Mouse (Mus musculus): Measurements from ENCODE around the gene Zfhx2.

Zfhx2 gene

GRCm38 (mm10) chr14:55092011-55092577 is at the start of gene Zfhx2:
Zfhx2 (minus strand) TSS chr14:55092324.
- DNase-seq (ENCODE audit: low read depth, low spot score), result peak; percentile 76

GRCm38 (mm10) chr14:55139313-55139712 is 47.2 kb upstream of the Zfhx2 start:
- no peak for DNase-seq (ENCODE audit: low read depth, low spot score)

- DNase-seq (ENCODE audit: low read depth, low spot score), result no peak
These were observed 43.6 kb upstream of the Zfhx2 start for GRCm38 (mm10) chr14:55135676-55136075.

DNA sequence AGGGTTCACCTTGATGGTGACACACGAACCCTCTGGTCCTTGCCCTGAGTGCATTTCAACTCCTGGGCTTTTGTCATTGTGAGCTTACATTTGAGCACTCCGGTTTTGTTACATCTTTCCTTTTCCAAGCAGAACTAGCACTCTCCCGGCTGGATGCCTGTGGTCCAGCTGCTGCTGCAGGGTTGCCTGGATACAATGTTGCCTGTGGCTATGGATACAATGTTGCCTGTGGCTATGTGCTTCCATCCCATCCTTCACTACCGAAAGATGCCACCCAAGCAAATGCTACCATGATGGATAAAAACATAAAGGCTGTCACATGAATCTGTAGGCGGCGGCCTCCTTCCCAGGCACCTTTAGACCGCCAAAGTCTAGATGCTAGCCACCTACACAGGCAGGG is 34.4 kb upstream of the Zfhx2 start:
- no peak for DNase-seq (ENCODE audit: low read depth, low spot score)

DNA sequence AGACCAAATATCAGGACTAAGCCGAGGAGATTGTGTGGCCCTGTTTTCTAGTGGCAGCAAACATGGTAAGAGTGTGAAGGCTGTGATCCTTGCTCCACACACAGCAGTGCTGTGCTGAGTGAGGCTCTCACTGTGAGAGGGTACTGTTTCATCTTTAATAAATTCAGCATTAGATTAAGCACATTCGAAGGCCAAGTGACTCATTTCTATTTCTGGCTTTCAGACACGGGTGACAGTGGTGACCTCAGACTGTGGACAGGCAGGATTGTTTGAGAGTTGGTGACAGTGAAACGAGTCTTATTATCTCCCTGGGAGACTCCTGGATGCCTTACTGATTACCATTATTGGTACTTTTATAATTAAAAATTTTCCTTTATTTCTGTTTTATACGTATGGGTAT is 33.6 kb upstream of the Zfhx2 start:
- no peak for DNase-seq (ENCODE audit: low read depth, low spot score)

- no peak for DNase-seq (ENCODE audit: low read depth, low spot score)
These were observed 30.2 kb upstream of the Zfhx2 start for GRCm38 (mm10) chr14:55122359-55122758.

DNA sequence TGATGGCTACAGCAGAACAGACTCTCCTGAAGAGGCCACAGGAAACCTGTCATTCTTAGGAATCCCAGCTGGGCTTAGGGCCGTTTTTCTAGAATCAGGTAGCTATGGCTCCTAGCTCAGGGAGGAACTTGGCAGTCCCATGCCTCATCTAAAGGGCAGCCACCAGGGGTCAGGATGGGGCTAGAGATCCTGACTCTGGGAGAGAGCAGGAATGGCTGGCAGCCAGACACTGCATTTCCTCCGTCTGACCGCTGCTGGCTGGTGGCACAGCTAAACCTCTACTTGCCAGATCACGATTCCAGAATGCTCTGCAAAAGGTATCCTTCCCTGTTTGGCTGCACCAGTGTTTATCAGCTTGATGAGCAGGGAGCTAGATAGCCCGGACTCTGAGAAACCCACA is 29.8 kb upstream of the Zfhx2 start:
- peak; percentile 79 for DNase-seq (ENCODE audit: low read depth, low spot score)

DNA sequence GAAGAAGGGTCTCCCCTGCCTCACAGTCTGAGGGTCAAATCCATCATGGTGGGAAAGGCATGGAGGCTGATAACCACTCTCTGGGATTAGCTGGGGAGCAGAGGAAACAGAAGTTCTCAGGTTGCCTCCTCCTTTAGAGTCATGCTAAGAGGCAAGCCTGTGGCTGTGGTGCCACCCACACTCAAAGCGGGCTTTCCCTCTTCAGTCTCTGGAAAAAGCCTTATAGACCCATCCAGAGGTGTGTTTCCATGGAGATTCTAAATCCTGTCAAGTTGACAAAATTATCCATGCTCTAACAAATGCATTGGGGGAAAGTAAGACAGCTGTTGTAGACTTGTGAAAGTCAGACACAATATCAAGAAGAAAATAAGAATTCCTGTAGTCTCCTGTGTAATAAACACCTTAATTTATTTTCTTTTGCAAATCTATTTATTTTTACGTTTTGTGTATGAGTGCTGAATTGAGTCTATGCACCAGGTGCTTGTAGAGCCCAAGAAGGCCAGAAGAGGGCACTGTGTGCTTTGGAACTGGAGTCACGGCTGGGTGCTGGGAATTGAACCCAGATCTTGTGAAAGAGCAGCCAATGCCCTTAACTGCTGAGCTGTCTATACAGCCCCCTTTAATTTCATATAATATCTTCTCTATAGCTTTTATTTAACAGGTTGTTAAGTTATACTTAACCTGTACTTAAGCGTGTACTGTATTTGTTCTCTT is 27.5 kb upstream of the Zfhx2 start:
- no peak for DNase-seq (ENCODE audit: low read depth, low spot score)

DNA sequence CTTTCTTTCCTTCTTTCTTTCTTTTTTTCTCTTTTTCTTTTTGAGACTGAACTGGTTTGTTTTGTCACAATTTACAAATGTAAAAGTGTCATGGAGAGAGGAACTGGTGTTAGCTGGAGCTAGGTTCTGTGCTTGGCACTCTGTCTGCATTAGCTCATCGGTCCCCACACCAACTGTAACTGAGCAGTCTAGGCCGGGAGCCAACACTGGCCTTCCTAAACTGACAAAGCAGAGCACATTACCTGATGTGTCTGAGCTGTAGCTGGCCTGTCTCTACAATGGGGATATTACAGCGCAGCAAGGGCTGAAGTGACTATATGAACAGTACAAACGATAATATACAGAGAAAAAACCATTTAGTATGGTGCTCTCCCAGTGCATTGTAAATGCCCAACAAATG is 26.7 kb upstream of the Zfhx2 start:
- no peak for DNase-seq (ENCODE audit: low read depth, low spot score)

DNA sequence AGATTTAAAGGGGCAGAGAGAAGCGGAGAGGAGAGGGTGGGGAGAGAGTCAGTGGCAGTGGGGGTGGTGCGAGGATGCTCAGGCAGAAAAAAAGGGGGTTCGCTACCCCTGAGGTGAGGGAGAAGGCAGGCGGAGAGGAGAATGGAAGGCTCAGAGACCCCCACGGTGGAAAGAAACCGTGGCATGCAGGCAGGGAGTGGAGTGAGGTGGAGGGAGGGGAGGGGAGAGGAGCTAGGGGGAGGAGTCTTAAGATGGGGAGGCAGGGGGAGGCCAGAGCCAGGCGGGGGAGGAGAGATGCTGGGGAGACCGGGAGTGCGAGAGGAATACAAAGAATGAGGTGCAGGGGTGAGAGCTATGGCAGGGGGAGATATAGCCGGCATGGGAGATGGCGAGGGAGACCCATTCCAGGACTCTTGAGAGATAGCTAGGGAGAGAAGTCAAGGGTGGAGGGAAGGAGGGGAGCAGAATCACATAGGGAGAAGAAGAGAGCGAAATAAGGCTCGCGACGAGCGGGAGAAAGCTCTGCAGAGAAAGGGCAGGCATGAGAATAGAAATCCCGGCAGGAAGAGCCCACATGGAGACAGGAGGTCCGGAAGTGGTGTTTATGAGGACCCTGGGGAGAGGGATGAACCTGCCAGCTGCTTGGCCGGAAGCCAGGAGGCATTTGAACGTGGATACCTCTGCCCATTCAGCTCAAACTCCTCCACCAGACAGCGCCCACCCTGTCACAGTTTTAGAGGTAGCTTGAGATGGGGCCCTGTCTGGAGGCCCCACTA is 24.5 kb upstream of the Zfhx2 start, which contains the start of gene Jph4:
Gene Jph4 (minus strand): TSS at position 511 of the 776 bp plus-strand sequence.
- DNase-seq (ENCODE audit: low read depth, low spot score), result no peak

GRCm38 (mm10) chr14:55115846-55116245 is 23.7 kb upstream of the Zfhx2 start:
- DNase-seq (ENCODE audit: low read depth, low spot score), result no peak

DNA sequence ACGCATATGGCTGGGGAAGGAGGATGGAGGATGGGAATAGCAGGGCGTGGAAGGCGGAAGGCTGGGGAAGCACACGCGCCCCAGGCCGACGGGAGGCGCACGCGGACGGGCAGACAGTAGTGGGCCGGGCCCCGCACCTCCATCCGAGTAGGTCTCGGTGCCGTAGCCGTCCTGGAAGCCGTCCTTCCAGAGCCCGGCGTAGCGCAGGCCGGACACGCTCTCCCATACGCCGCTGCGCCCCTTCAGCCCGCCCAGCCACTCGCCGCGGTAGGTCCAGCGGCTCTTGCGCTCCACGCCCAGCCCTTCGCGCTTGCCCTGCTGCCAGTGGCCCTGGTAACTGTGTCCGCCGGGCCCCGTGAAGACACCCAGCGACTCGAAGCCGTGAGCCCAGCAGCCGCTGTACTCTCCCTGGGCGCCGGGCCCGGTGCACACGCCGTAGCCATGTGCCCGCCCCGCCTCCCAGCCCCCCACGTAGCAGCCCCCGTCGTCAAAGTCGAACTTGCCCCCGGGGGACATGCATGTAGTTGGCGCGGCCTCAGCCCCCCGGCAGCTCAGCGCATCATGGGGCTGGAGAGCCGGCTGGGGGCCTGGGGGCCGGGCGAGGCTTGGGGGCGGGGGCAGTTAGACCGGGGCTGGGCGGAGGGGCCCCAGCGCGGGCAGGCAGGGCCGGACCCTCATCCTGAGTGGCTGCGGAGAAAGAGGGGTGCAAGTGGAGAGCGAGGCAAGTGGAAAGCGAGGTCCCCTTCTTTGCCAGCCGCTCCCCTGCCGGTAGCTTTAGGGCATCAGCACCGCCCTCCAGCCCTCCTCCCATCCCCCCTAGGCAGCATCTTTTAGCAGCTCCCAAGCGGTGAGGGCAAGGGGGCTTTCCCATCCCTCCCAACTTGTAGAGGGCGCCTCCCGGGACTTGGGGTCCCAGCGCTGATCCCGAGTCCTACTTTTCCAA is 22.9 kb upstream of the Zfhx2 start:
- DNase-seq (ENCODE audit: low read depth, low spot score), result no peak

- DNase-seq (ENCODE audit: low read depth, low spot score), result no peak
These were observed 22.0 kb upstream of the Zfhx2 start for GRCm38 (mm10) chr14:55113975-55114645.

GRCm38 (mm10) chr14:55113351-55113974 is 21.3 kb upstream of the Zfhx2 start:
- DNase-seq (ENCODE audit: low read depth, low spot score), result no peak

- DNase-seq (ENCODE audit: low read depth, low spot score), result no peak
These were observed 19.6 kb upstream of the Zfhx2 start for GRCm38 (mm10) chr14:55111720-55112119.

DNA sequence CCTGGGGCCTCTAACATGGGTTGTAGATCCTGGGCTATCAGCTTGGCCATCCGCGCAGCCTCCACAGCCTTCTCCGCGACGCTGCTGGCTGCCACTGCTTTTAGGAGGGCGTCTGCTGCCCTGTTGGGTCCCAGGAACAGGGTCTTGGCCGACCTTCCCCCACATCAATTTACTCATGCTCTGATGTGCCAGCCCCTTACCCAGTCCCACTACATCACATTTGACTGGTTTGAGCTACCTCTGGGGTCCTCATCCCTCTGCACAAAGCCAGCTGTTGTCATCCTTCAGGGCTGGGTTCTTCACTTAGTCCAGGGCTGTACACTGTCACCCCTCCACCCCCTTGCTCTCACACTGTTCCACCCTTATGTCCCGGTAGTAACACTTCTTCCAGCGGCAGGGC is 18.0 kb upstream of the Zfhx2 start:
- no peak for DNase-seq (ENCODE audit: low read depth, low spot score)

- no peak for DNase-seq (ENCODE audit: low read depth, low spot score)
These were observed 17.1 kb upstream of the Zfhx2 start for GRCm38 (mm10) chr14:55109048-55109873.

DNA sequence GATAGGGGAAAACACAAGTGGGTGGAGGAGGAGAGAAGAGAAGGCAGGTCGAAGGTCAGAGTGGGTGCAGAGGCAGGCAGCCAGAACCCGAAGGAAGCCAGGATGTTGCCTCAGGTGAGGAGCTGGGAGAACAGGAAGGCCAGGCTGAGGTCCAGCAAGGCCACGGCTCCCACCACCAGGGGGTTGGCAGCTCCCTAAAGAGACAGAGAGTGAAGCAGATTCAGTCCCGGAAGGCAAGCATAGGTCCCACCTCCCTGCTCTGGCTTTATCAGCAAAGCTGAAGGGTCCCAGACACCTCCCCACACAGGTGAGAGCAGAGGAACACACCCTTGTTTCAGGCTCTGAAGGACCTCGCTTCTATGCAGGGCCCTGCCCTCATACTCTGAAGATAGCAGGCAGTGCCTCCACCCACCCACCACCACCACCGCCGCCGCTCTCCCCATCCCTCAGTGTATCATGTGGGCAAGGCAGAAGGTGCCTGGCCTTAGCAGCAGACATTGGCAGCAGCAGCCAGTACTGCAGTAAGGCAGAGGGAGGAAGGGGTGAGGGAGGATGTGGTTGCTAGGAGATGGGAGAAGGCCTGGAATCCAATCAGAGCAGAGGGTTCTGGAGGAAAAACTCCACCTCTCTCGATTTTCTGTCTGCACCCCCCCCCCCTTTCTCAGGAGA is 16.2 kb upstream of the Zfhx2 start:
- no peak for DNase-seq (ENCODE audit: low read depth, low spot score)

- no peak for DNase-seq (ENCODE audit: low read depth, low spot score)
These were observed 14.9 kb upstream of the Zfhx2 start for GRCm38 (mm10) chr14:55106990-55107389.

Measured in 3T3-L1 (cell line).